Mouse (Mus musculus) lung, embryonic 15.5 days (tissue): ENCODE measurements around the gene Gm21903. TPM values are rescaled to one million over a fixed set of nuclear protein-coding genes. Genes with fewer than 3 reads are reported as not detected.
"Not testable (repeated sequence)": the region's sequence is repeated elsewhere in the genome, so short reads cannot be mapped to it uniquely, and the experiment has no call there.

ENCODE experiments used
- ATAC-seq: fragments of 200-750 bp; cut with Nextera tagmentation; 2 replicates; pipeline ENCODE4 v1.8.0; 2017; ENCODE audit warnings: moderate number of reproducible peaks, borderline replicate concordance; ENCODE audit not compliant: low FRiP score, low TSS enrichment; ENCODE audit errors: extremely low read depth
- H3K27ac ChIP-seq: fragments of 300-500 bp; sonication (generic); 2 replicates; pipeline ENCODE4 v1.5.1; 2015; ENCODE audit warnings: moderate library complexity, mild to moderate bottlenecking, inconsistent platforms
- H3K27me3 ChIP-seq: fragments of 300-500 bp; sonication (generic); 2 replicates; pipeline ENCODE4 v1.6.1; 2015; ENCODE audit warnings: inconsistent platforms
- H3K36me3 ChIP-seq: fragments of 300-500 bp; sonication (generic); 2 replicates; pipeline ENCODE4 v1.6.1; 2015; ENCODE audit warnings: inconsistent platforms
- H3K4me1 ChIP-seq: fragments of 300-500 bp; sonication (generic); 2 replicates; pipeline ENCODE4 v1.6.1; 2015; ENCODE audit warnings: inconsistent platforms
- H3K4me2 ChIP-seq: fragments of 300-500 bp; sonication (generic); 2 replicates; pipeline ENCODE4 v1.6.1; 2015; ENCODE audit warnings: inconsistent platforms, mild to moderate bottlenecking, moderate library complexity
- H3K4me3 ChIP-seq: fragments of 300-500 bp; sonication (generic); 2 replicates; pipeline ENCODE4 v1.5.1; 2015; ENCODE audit warnings: mild to moderate bottlenecking, inconsistent platforms
- H3K9ac ChIP-seq: fragments of 300-500 bp; sonication (generic); 2 replicates; pipeline ENCODE4 v1.6.1; 2015; ENCODE audit warnings: inconsistent platforms
- H3K9me3 ChIP-seq: fragments of 300-500 bp; sonication (generic); 2 replicates; pipeline ENCODE4 v1.6.1; 2016; ENCODE audit warnings: inconsistent platforms
- WGBS: fragments of 180-500 bp; shearing (Covaris S2); methylation state at CpG from one replicate; pipeline ENCODE4 v1.1.7; 2015; 5-methylcytosine and 5-hydroxymethylcytosine counted together
- polyA plus RNA-seq: library from polyadenylated mRNA; unstranded; fragments of >200 nt; fragmentation: Nextera tagmentation; extraction: Ambion mirVana; gene quantifications from 2 replicates; pipeline ENCODE4 v1.2.1, GENCODE M21; 2015

The Gm21903 gene
- not detected in 2 replicates for polyA plus RNA-seq

DNA sequence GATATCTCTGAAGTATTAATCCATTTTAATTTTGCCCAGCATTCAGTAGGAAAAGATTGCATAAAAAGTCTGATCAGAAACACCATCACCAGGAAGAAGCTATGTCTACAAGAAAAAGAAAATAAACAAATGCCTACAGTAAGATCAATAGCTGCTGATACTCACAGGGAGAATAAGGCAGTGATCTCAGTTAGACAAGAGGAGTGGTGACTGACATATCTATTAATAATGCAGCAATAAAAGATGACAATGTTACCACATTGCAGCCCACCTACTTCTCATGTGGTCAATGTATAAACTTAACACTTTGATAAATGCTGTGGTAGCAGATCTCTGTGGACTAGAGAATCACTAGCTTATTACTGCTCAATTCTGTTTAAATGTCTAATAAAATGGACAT, at the start of gene Gm21903:
Gene Gm21903 (minus strand): TSS at position 101 of the 400 bp plus-strand sequence.
- ATAC-seq = no peak
- Histone ChIP-seq H3K4me2 (no peak within 1 kb of the TSS), H3K4me3 (no peak within 1 kb of the TSS), H3K4me1 (no peaks in the 10 kb centered on the region), H3K9ac (no peak within 1 kb of the TSS), H3K27ac (no peak within 1 kb of the TSS), H3K27me3 (no peaks in the 10 kb centered on the region), H3K36me3 (no peaks in the 10 kb centered on the region), H3K9me3 (no peaks in the 10 kb centered on the region)

DNA sequence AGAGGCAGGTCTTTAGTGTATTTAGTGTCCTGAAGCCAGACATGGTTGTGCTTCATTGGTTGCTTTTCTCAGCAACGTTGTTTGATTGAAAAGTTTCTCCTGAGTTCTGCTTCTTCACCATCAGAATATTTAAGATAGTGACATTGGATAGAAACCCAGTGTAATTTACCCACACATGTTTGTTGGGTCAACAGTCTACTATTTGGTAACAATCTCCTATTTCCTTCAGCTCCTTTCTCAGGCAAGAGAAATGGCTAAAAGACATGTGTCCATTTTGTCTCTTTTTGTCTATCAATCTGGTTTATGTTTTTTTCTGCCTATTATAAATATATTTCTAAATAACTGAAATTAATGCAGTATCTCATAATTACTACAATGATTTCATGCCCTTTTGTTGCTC, 33.8 kb upstream of the Gm21903 start, which contains the start of gene Esp23:
Gene Esp23 (minus strand): TSS at position 101 of the 400 bp plus-strand sequence.
- no peaks in the 10 kb centered on the region for H3K27me3 ChIP-seq
- H3K36me3 ChIP-seq = no peaks in the 10 kb centered on the region
- no peak for ATAC-seq
- no peak within 1 kb of the TSS for H3K4me3 ChIP-seq
- H3K4me1 ChIP-seq = no peaks in the 10 kb centered on the region
- H3K9ac ChIP-seq = no peak within 1 kb of the TSS
- WGBS = 33% methylated on average over 1 of the region's 1 CpGs
- H3K4me2 ChIP-seq = no peak within 1 kb of the TSS
- no peaks in the 10 kb centered on the region for H3K9me3 ChIP-seq
- no peak within 1 kb of the TSS for H3K27ac ChIP-seq

DNA sequence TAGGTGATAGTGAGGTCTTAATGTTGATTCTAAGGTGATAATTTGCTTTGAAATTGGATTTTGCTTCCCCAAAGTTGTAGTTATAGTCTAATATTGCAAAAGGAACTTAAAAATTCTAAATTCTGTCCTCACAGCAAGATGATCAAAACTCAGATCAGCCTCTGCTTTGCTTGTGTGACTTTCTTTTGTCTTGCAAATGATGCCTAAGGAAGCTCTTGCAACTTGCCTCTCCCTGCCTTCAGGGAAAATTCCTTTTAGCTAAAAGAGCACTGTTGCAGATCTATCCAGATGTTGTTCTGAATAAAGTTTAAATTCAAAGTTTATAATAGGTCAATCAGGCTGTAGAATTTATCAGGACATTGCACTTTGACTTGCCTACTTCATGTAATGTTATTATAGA, 20.5 kb upstream of the Gm21903 start:
- H3K4me1 ChIP-seq = no peaks in the 10 kb centered on the region
- no peaks in the 10 kb centered on the region for H3K36me3 ChIP-seq
- H3K4me2 ChIP-seq = no peak overlapping the region
- H3K4me3 ChIP-seq = no peak overlapping the region
- no peak overlapping the region for H3K27ac ChIP-seq
- no peak for ATAC-seq
- H3K9me3 ChIP-seq = peaks cover 4% of the 10 kb centered on the region; the same call in 1 of the 2 replicates
- no peaks in the 10 kb centered on the region for H3K27me3 ChIP-seq
- H3K9ac ChIP-seq = no peak overlapping the region

DNA sequence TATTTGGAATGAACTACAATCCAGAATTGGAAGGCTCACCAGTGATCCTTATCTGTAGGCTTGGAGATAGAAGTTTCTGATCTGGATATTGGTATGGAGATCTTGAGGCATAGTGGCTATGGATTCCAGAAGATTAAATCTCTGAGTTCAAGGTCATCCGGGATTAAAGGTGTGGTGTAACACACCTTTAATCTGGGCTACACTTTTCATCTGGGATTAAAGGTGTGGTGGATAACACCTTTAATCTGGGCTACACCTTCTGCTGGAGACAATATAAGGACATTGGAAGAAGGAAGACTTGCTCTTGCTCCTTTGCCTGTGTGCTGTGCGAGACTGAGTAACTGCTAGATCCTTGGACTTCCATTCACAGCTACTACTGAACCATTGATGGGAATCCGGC, 6.7 kb downstream of the Gm21903 start, which contains the start of gene Esp24:
Gene Esp24 (plus strand): TSS at position 301 of the 400 bp plus-strand sequence.
- WGBS = 83% methylated on average over 3 of the region's 3 CpGs
- H3K9me3 ChIP-seq, H3K4me3 ChIP-seq, H3K36me3 ChIP-seq, ATAC-seq, H3K4me2 ChIP-seq, H3K27ac ChIP-seq, H3K27me3 ChIP-seq, H3K4me1 ChIP-seq, H3K9ac ChIP-seq: not testable (repeated sequence)

DNA sequence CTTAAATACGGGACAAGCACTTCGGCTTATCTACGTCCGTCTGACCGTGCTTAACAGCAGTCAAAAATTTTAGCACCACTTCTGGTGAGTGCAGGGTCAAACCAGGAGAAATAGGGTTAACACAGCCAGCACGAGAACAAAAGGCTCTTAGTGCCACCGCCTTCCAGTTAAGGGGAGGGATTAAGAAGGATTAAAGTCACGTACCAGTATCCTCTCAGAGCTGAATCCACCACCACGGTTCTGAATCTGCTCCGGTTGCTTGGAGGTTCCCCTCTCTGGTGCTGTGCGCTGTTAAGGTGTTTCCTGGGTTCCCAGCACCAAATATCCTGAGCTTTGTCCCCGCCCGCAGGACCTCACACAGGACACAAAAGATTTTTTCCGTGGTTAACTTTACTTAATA, 26.0 kb downstream of the Gm21903 start:
- Histone ChIP-seq H3K36me3 (no peaks in the 10 kb centered on the region), H3K4me1 (no peaks in the 10 kb centered on the region), H3K4me2 (no peak overlapping the region), H3K9me3 (no peaks in the 10 kb centered on the region), H3K9ac (no peak overlapping the region), H3K27ac (no peak overlapping the region), H3K27me3 (no peaks in the 10 kb centered on the region), H3K4me3 (no peak overlapping the region)
- 66% methylated on average over 14 of the region's 14 CpGs for WGBS
- no peak for ATAC-seq

DNA sequence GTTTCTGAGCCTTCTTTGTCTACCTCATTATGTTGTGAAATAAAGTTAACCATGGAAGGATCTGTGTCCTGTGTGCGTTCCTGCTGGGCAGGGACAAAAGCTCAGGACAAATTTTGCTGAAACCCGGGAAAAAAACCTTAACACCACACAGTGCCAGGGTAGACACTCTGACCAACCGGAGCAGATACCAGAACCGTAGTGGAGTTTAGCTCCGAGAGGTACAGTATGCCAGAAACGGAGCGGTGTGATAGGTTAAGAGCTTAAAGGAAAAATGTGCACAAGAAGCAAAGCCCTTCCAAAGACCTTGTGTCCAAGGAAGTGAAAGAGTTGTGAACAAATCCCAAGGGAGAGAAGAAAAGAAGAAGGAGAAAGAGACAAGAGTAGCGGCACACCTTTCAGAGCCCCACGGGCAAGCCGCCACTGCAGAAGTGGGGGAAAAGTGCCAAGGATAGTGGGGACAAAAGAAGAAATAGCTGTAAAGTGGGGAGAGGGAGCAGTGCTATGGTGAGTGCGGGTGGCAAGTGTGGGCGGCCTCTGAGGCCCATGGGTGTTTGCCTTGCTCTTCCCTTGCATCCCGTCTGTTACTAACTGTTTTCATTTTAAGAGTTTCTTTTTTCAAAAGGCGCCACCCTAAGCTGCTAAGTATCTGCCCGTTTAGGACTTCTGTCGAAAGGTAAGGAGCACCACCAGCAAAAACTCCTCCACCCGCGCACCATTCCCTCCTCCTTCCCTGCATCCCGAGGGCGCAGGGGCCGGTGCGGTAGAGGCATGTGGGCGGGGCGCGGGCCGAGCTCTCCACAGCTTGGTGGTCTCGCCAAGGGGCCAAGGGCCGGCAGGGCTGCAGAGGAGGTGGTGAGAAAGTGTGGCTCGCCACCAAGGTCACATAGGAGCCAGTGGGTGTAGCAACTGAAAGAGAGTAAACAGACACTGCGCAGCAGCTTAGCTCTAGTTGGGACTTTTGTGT, 32.2 kb downstream of the Gm21903 start:
- no peak overlapping the region for H3K9ac ChIP-seq
- no peaks in the 10 kb centered on the region for H3K4me1 ChIP-seq
- H3K36me3 ChIP-seq = no peaks in the 10 kb centered on the region
- H3K27me3 ChIP-seq = no peaks in the 10 kb centered on the region
- no peak overlapping the region for H3K27ac ChIP-seq
- ATAC-seq = no peak
- H3K4me3 ChIP-seq = no peak overlapping the region
- 36% methylated on average over 30 of the region's 30 CpGs for WGBS
- H3K9me3 ChIP-seq = no peaks in the 10 kb centered on the region
- H3K4me2 ChIP-seq = no peak overlapping the region; the same call in 1 of the 2 replicates

DNA sequence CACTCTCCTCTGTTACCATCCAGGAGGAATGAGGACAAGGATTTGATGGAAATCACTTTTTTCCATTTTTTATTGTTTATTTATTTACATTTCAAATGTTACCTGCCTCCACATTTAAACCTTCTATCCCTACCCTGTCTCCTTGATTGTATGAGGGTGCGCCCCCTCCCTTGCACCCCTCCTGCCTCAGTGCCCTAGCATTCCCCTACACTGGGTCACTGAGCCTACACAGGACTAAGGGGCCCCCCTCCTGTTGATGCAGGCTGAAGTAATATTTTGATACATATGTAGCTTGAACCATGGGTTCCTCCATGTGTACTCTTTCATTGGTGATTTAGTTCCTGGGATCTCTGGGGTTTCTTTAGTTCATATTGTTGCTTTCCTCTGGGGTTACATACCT, 33.3 kb downstream of the Gm21903 start:
- ATAC-seq = no peak
- Histone ChIP-seq H3K36me3 (no peaks in the 10 kb centered on the region), H3K4me3 (no peak overlapping the region), H3K9me3 (no peaks in the 10 kb centered on the region), H3K27ac (no peak overlapping the region), H3K9ac (no peak overlapping the region), H3K27me3 (no peaks in the 10 kb centered on the region), H3K4me2 (no peak overlapping the region), H3K4me1 (no peaks in the 10 kb centered on the region)
- 81% methylated on average over 1 of the region's 1 CpGs for WGBS

Other genes with a start within 250 kb of the Gm21903 start
- gene Esp24, start 6.6 kb downstream of the Gm21903 start, polyA plus RNA-seq = not detected in 2 replicates
- not detected in 2 replicates for gene Esp23, start 33.7 kb upstream of the Gm21903 start, polyA plus RNA-seq
- not detected in 2 replicates for gene Esp22, start 52.0 kb upstream of the Gm21903 start, polyA plus RNA-seq